Mouse (Mus musculus): ENCODE data around the gene Sub1. TPM values are rescaled to one million over a fixed set of nuclear protein-coding genes. Genes with fewer than 3 reads are reported as not detected.

Gene Sub1
- total RNA-seq (2012; rRNA removed) (553 and 781 TPM in 2 replicates), total RNA-seq (2014; rRNA removed) (2,677 and 3,148 TPM in 2 replicates), polyA plus RNA-seq (2012; ENCODE audit: insufficient read length, low read depth) (1,927 and 2,021 TPM in 2 replicates)

- no peak for DNase-seq (ENCODE audit: extremely low read depth)
- H3K36me3 ChIP-seq (replicated peaks in 1 of 2; ENCODE audit: control insufficient read depth in 1 of 2, insufficient read depth in 1 of 2, low read length in 1 of 2) = peaks cover 10 to 20% of the 10 kb centered on the region in 2 experiments
- H3K27ac ChIP-seq (ENCODE audit: insufficient read depth, low read depth) = no peak within 1 kb of the TSS; the same call in 1 of the 2 replicates
- no peaks in the 10 kb centered on the region for H3K27me3 ChIP-seq (replicated peaks)
- dilution Hi-C loops (cut with MboI; ENCODE audit: extremely low pct_ligation_motif_present, extremely low pct_unique_long_range_greater_than_20kb, low sequenced_read_pairs) (no loop called here), in situ Hi-C loops (cut with MboI; ENCODE audit: low pct_ligation_motif_present, low pct_unique_long_range_greater_than_20kb, low sequenced_read_pairs) (no loop called here)
- H3K9me3 ChIP-seq (replicated peaks; ENCODE audit: low read length) = no peaks in the 10 kb centered on the region
- peaks cover 0 to 22% of the 10 kb centered on the region in 2 experiments; a peak in 2 of 4 replicates for H3K4me1 ChIP-seq (ENCODE audit: control insufficient read depth in 1 of 2, insufficient read depth in 2 of 2)
- H3K4me2 ChIP-seq (ENCODE audit: insufficient read depth, low read depth, poor library complexity, severe bottlenecking) = peak within 1 kb of the TSS; percentile 27; the same call in 1 of the 2 replicates
- H3K9ac ChIP-seq (ENCODE audit: insufficient read depth, low read depth) = peak within 1 kb of the TSS; percentile 97
- TF ChIP-seq JUN (IDR thresholded peaks at IDR 0.05; ENCODE audit: insufficient read depth, low read depth, low read length) (no peak), POLR2A (IDR thresholded peaks at IDR 0.05; ENCODE audit: low read depth, low read length) (no peak), TBP (conservative IDR thresholded peaks at IDR 0.05; ENCODE audit: low read depth, low read length) (no peak), EP300 (IDR thresholded peaks at IDR 0.05; ENCODE audit: low read length) (no peak)
- peak within 1 kb of the TSS; percentile 76 to 95 (median 89) for H3K4me3 ChIP-seq (replicated peaks in 1 of 3; ENCODE audit: low read depth in 2 of 3, low read length in 2 of 3, poor library complexity in 1 of 3)
- peaks cover 39% of the 10 kb centered on the region for H3K79me2 ChIP-seq (replicated peaks; ENCODE audit: control insufficient read depth, extremely low read depth, insufficient read depth, poor library complexity, severe bottlenecking)
Measured at GRCm38 (mm10) chr15:11996883-11997282, at the start of gene Sub1. TSS of gene Sub1 (minus strand) at chr15:11996983.

GRCm38 (mm10) chr15:12040407-12040710 lies 43.6 kb upstream of the Sub1 start:
- H3K27ac ChIP-seq (ENCODE audit: insufficient read depth, low read depth) = no peak overlapping the region; the same call in 1 of the 2 replicates
- H3K27me3 ChIP-seq (replicated peaks) = no peaks in the 10 kb centered on the region
- peaks cover 2% of the 10 kb centered on the region for H3K9me3 ChIP-seq (replicated peaks; ENCODE audit: low read length)
- in situ Hi-C loops (cut with MboI; ENCODE audit: low pct_ligation_motif_present, low pct_unique_long_range_greater_than_20kb, low sequenced_read_pairs) (loop anchor here (5.0 kb wide), 1 partner anchor 68 kb away; no protein-coding TSS in a partner anchor), dilution Hi-C loops (cut with MboI; ENCODE audit: extremely low pct_ligation_motif_present, extremely low pct_unique_long_range_greater_than_20kb, low sequenced_read_pairs) (no loop called here)
- no peak for DNase-seq (ENCODE audit: extremely low read depth)
- no peak overlapping the region for H3K4me3 ChIP-seq (replicated peaks in 1 of 3; ENCODE audit: low read depth in 2 of 3, low read length in 2 of 3, poor library complexity in 1 of 3)
- peaks cover 0 to under 1% of the 10 kb centered on the region in 2 experiments for H3K36me3 ChIP-seq (replicated peaks in 1 of 2; ENCODE audit: control insufficient read depth in 1 of 2, insufficient read depth in 1 of 2, low read length in 1 of 2)
- peaks cover 30 to 75% of the 10 kb centered on the region in 2 experiments for H3K4me1 ChIP-seq (ENCODE audit: control insufficient read depth in 1 of 2, insufficient read depth in 2 of 2)
- no peak overlapping the region for H3K9ac ChIP-seq (ENCODE audit: insufficient read depth, low read depth)
- TF ChIP-seq JUND (conservative IDR thresholded peaks at IDR 0.05; ENCODE audit: low read depth, low read length) (0 out of 2 replicates have a peak, but pooled peaks have one; percentile 23), SMC3 (IDR thresholded peaks at IDR 0.05; ENCODE audit: low read depth, low read length) (no peak)
- H3K79me2 ChIP-seq (replicated peaks; ENCODE audit: control insufficient read depth, extremely low read depth, insufficient read depth, poor library complexity, severe bottlenecking) = no peaks in the 10 kb centered on the region; the same call in 1 of the 2 replicates
- H3K4me2 ChIP-seq (ENCODE audit: insufficient read depth, low read depth, poor library complexity, severe bottlenecking) = no peak overlapping the region; the same call in 1 of the 2 replicates

- Histone ChIP-seq H3K4me2 (ENCODE audit: insufficient read depth, low read depth, poor library complexity, severe bottlenecking) (peak overlapping the region; percentile 17), H3K9me3 (replicated peaks; ENCODE audit: low read length) (peaks cover 5% of the 10 kb centered on the region), H3K4me3 (replicated peaks in 1 of 3; ENCODE audit: low read depth in 2 of 3, low read length in 2 of 3, poor library complexity in 1 of 3) (no peak overlapping the region), H3K27ac (ENCODE audit: insufficient read depth, low read depth) (peak overlapping the region; percentile 78), H3K4me1 (ENCODE audit: control insufficient read depth in 1 of 2, insufficient read depth in 2 of 2) (peaks cover 30 to 81% of the 10 kb centered on the region in 2 experiments), H3K27me3 (replicated peaks) (no peaks in the 10 kb centered on the region), H3K9ac (ENCODE audit: insufficient read depth, low read depth) (no peak overlapping the region), H3K36me3 (replicated peaks in 1 of 2; ENCODE audit: control insufficient read depth in 1 of 2, insufficient read depth in 1 of 2, low read length in 1 of 2) (peaks cover 0 to 1% of the 10 kb centered on the region in 2 experiments), H3K79me2 (replicated peaks; ENCODE audit: control insufficient read depth, extremely low read depth, insufficient read depth, poor library complexity, severe bottlenecking) (no peaks in the 10 kb centered on the region; the same call in 1 of the 2 replicates)
- dilution Hi-C loops (cut with MboI; ENCODE audit: extremely low pct_ligation_motif_present, extremely low pct_unique_long_range_greater_than_20kb, low sequenced_read_pairs) = no loop called here
- no peak for DNase-seq (ENCODE audit: extremely low read depth)
- no peak for TF ChIP-seq HCFC1 (IDR thresholded peaks at IDR 0.05; ENCODE audit: low read depth, low read length)
- TF ChIP-seq IRF4 (IDR thresholded peaks at IDR 0.05; ENCODE audit: low read depth, low read length) = 0 out of 2 replicates have a peak, but pooled peaks have one; percentile 10
- in situ Hi-C loops (cut with MboI; ENCODE audit: low pct_ligation_motif_present, low pct_unique_long_range_greater_than_20kb, low sequenced_read_pairs) = loop anchor here (5.0 kb wide), 1 partner anchor 68 kb away; no protein-coding TSS in a partner anchor
Measured at GRCm38 (mm10) chr15:12039671-12040406, 43.1 kb upstream of the Sub1 start.
